Mouse (Mus musculus): Measurements from ENCODE around the gene Otub2.

Otub2 gene

GRCm38 (mm10) chr12:103388505-103389347 lies at the start of gene Otub2:
Gene Otub2, plus strand, starts transcription at chr12:103388682.
- TF ChIP-seq GATA4 (IDR thresholded peaks at IDR 0.05; ENCODE audit: insufficient replicate concordance, low read length) = no peak

- no peak for TF ChIP-seq GATA4 (IDR thresholded peaks at IDR 0.05; ENCODE audit: insufficient replicate concordance, low read length)
Measured at GRCm38 (mm10) chr12:103341212-103341611, 47.3 kb upstream of the Otub2 start.

- TF ChIP-seq GATA4 (IDR thresholded peaks at IDR 0.05; ENCODE audit: insufficient replicate concordance, low read length) = no peak
Measured at GRCm38 (mm10) chr12:103343456-103343855, 45.0 kb upstream of the Otub2 start.

GRCm38 (mm10) chr12:103344934-103345333 lies 43.5 kb upstream of the Otub2 start:
- no peak for TF ChIP-seq GATA4 (IDR thresholded peaks at IDR 0.05; ENCODE audit: insufficient replicate concordance, low read length)

- no peak for TF ChIP-seq GATA4 (IDR thresholded peaks at IDR 0.05; ENCODE audit: insufficient replicate concordance, low read length)
Measured at GRCm38 (mm10) chr12:103346945-103347344, 41.5 kb upstream of the Otub2 start.

GRCm38 (mm10) chr12:103347406-103347805 lies 41.1 kb upstream of the Otub2 start:
- no peak for TF ChIP-seq GATA4 (IDR thresholded peaks at IDR 0.05; ENCODE audit: insufficient replicate concordance, low read length)

GRCm38 (mm10) chr12:103348506-103348905 lies 40.0 kb upstream of the Otub2 start:
- no peak for TF ChIP-seq GATA4 (IDR thresholded peaks at IDR 0.05; ENCODE audit: insufficient replicate concordance, low read length)

- no peak for TF ChIP-seq GATA4 (IDR thresholded peaks at IDR 0.05; ENCODE audit: insufficient replicate concordance, low read length)
Measured at GRCm38 (mm10) chr12:103352735-103353134, 35.7 kb upstream of the Otub2 start.

- TF ChIP-seq GATA4 (IDR thresholded peaks at IDR 0.05; ENCODE audit: insufficient replicate concordance, low read length) = no peak
Measured at GRCm38 (mm10) chr12:103353538-103353937, 34.9 kb upstream of the Otub2 start.

- no peak for TF ChIP-seq GATA4 (IDR thresholded peaks at IDR 0.05; ENCODE audit: insufficient replicate concordance, low read length)
Measured at GRCm38 (mm10) chr12:103355746-103356414, 32.6 kb upstream of the Otub2 start, which contains the start of gene Asb2. Gene Asb2, minus strand, starts transcription at chr12:103356001.

GRCm38 (mm10) chr12:103356415-103356748 lies 32.1 kb upstream of the Otub2 start:
- no peak for TF ChIP-seq GATA4 (IDR thresholded peaks at IDR 0.05; ENCODE audit: insufficient replicate concordance, low read length)

GRCm38 (mm10) chr12:103358216-103358615 lies 30.3 kb upstream of the Otub2 start:
- TF ChIP-seq GATA4 (IDR thresholded peaks at IDR 0.05; ENCODE audit: insufficient replicate concordance, low read length) = no peak

- TF ChIP-seq GATA4 (IDR thresholded peaks at IDR 0.05; ENCODE audit: insufficient replicate concordance, low read length) = no peak
Measured at GRCm38 (mm10) chr12:103358951-103359801, 29.3 kb upstream of the Otub2 start.

GRCm38 (mm10) chr12:103360812-103361211 lies 27.7 kb upstream of the Otub2 start:
- no peak for TF ChIP-seq GATA4 (IDR thresholded peaks at IDR 0.05; ENCODE audit: insufficient replicate concordance, low read length)

GRCm38 (mm10) chr12:103361539-103362307 lies 26.8 kb upstream of the Otub2 start:
- TF ChIP-seq GATA4 (IDR thresholded peaks at IDR 0.05; ENCODE audit: insufficient replicate concordance, low read length) = no peak

Measured in liver, adult (tissue).